Mouse (Mus musculus): Measurements from ENCODE around the gene Siae. TPM values are rescaled to one million over a fixed set of nuclear protein-coding genes. Genes with fewer than 3 reads are reported as not detected.

The Siae gene
- total RNA-seq, 2 experiments from 2014 or later, result 10.8 to 11.0 TPM

DNA sequence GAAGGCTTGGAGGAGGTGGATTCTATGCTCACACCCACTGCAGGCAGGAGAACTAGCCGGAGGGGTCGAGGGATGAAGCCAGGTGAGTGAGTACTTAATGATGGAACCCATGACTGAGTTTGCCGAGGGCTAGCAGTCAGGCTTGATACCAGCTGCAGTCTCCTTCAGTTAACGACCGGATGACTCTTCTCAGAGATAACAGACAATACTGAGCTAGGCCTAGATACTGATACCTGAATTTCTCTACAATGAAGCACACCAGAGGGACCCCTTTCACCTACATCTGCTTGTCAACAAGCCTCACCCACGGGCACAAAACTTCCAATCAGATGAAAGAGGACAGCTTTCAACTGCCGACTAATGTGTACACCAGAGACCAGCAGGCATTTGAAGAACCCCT, 110.5 kb downstream of the Siae start:
- ATAC-seq (replicated peaks; ENCODE audit: poor library complexity, severe bottlenecking), result no peak

DNA sequence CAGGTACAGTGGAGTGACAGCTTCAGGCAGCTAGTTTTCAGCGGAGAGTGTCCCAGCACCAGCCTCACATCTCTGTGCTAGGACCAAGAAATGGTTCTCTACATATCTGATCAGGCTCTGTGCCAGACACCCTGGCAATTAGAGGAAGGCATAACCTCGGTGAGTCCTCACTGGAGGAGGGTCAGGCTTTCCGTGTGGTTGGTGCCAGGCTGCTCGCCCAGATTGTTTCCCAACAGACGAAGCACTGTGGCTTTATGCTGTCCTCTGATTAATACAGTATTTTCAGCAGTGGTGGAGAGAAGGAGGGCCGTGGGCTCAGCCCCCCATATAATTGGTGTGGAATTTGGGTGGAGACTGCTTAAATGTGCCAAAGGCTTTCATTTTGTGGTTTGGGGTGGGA, 113.6 kb downstream of the Siae start, which contains the start of gene Panx3:
Panx3 (minus strand) TSS at position 121 of the 400 bp plus-strand sequence.
- peak; percentile 37; the same call in 1 of the 2 replicates for ATAC-seq (replicated peaks; ENCODE audit: poor library complexity, severe bottlenecking)

GRCm38 (mm10) chr9:37669678-37670077, 114.2 kb downstream of the Siae start:
- no peak for ATAC-seq (replicated peaks; ENCODE audit: poor library complexity, severe bottlenecking)

DNA sequence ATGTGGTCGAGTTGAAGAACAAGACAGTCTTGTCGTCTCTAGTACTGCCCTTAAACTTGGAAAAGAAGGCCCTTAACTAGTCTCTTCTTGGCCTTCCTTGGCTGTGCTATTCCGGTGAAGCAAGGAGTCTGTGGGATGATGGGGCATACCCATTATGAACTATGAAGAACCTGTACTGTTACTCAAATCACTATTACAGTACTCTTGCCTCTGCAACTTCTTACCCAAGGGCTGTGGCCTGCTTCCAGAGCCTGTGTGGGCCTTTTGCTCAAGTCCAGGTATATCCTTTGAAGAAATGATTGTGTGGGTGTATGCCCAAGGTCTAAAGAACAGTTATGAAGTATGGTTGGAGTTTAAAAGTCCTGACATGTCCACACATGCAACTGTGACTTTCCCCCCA, 114.8 kb downstream of the Siae start:
- ATAC-seq (replicated peaks; ENCODE audit: poor library complexity, severe bottlenecking), result no peak

- no peak for ATAC-seq (replicated peaks; ENCODE audit: poor library complexity, severe bottlenecking)
Observed at GRCm38 (mm10) chr9:37675287-37675686, 119.8 kb downstream of the Siae start.

DNA sequence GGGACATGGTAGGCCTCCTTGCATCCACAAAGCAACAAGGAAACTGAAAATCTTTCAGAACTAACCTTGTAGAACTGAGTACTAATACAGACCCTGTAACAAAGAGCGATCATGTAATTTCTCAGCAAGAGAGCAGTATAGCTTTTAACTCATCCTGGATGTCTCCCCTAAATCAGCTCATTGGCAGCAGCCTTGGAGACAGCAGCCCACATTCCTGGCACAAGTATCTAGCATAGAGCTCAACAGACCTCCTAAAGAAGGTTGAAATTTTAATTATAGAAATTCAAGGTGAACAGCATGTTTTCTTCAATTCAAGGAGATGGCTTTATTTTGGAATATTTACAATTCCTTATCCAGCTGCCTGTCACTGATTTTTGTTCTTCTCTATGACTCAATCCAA, 125.6 kb downstream of the Siae start:
- no peak for ATAC-seq (replicated peaks; ENCODE audit: poor library complexity, severe bottlenecking)

- ATAC-seq (replicated peaks; ENCODE audit: poor library complexity, severe bottlenecking), result no peak
Observed at GRCm38 (mm10) chr9:37687288-37687940, 131.9 kb downstream of the Siae start.

DNA sequence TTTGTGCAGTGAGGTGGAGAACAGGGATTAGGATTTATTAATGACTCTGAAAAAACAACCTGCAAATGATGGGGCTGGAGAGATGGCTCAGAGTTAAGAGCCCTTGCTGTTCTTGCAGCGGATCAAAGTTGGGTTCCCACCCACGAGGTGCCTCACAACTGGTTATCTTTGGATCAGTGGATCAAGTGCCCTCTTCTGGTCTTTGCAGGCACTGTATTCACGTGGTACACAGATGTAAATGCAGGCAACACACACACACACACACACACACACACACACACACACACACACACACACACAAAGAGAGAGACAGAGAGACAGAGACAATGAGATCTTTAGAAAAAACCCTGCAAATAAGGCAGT, 132.4 kb downstream of the Siae start:
- ATAC-seq (replicated peaks; ENCODE audit: poor library complexity, severe bottlenecking), result no peak

DNA sequence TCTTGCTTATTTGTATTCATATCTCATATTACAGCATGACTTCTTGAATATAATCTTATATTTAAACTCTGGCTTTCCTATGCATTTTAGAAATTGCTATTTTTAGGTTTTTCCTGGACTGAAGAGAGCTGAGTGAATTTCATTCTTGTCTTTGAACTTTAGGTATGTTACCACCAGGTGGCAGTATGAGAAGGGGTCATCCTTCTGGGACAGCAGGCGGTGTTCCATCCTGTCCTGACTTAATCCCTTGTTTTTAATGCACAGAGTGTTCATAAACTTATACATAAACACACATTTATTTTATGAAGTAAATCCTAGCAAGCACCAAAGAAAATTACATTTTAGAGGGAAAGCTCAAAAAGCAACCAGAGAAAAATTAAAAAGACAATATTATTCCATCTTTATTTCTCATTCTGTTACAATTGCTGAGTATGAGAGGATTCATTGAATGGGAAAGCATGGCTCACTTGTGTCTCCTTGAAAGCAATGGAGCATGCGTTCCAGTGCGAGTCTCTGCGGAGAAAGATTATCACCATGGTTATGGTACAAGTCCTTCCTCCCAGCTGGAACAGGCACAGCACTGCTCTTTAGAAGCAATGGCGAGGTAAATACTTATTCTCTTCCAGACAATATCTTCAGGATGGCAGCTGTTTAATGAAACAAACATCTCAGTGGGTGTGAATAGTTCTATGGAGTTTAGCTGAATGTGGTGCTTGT, 134.6 kb downstream of the Siae start:
- ATAC-seq (replicated peaks; ENCODE audit: poor library complexity, severe bottlenecking), result peak; percentile 42; the same call in 1 of the 2 replicates

Other genes with a start within 250 kb of the Siae start
- gene Ccdc15, start 207.3 kb upstream of the Siae start, total RNA-seq (2014; fragmentation: Nextera tagmentation), result 13.3 and 16.7 TPM in 2 replicates
- gene Ccdc15, start 207.3 kb upstream of the Siae start, total RNA-seq (2017), result 11.7 and 14.5 TPM in 2 replicates
- gene Hepacam, start 188.3 kb upstream of the Siae start, total RNA-seq (2014; fragmentation: Nextera tagmentation), result not detected in 2 replicates
- not detected in 2 replicates for gene Hepacam, start 188.3 kb upstream of the Siae start, total RNA-seq (2017)
- gene Robo4, start 153.8 kb upstream of the Siae start, total RNA-seq (2014; fragmentation: Nextera tagmentation), result 0.30 TPM in 1 of 2 replicates, not detected in the other
- gene Robo4, start 153.8 kb upstream of the Siae start, total RNA-seq (2017), result 0.04 TPM in 1 of 2 replicates, not detected in the other
- gene Robo3, start 122.5 kb upstream of the Siae start, total RNA-seq (2014; fragmentation: Nextera tagmentation), result 0.95 TPM in 1 of 2 replicates, not detected in the other
- 0.13 and 2.2 TPM in 2 replicates for gene Robo3, start 122.5 kb upstream of the Siae start, total RNA-seq (2017)
- 24.7 and 30.4 TPM in 2 replicates for gene Msantd2, start 66.4 kb upstream of the Siae start, total RNA-seq (2014; fragmentation: Nextera tagmentation)
- 20.6 and 31.1 TPM in 2 replicates for gene Msantd2, start 66.4 kb upstream of the Siae start, total RNA-seq (2017)
- not detected in 2 replicates for gene Esam, start 27.6 kb upstream of the Siae start, total RNA-seq (2014; fragmentation: Nextera tagmentation)
- not detected in 2 replicates for gene Esam, start 27.6 kb upstream of the Siae start, total RNA-seq (2017)
- gene Vsig2, start 16.4 kb upstream of the Siae start, total RNA-seq (2014; fragmentation: Nextera tagmentation), result 3.1 TPM in 1 of 2 replicates, not detected in the other
- not detected in 2 replicates for gene Vsig2, start 16.4 kb upstream of the Siae start, total RNA-seq (2017)
- gene Nrgn, start 2.8 kb upstream of the Siae start, total RNA-seq (2014; fragmentation: Nextera tagmentation), result 4.3 and 12.5 TPM in 2 replicates
- 1.2 and 1.9 TPM in 2 replicates for gene Nrgn, start 2.8 kb upstream of the Siae start, total RNA-seq (2017)
- gene Spa17, start 58.0 kb downstream of the Siae start, total RNA-seq (2014; fragmentation: Nextera tagmentation), result 1.3 and 2.4 TPM in 2 replicates
- gene Spa17, start 58.0 kb downstream of the Siae start, total RNA-seq (2017), result 1.2 and 2.2 TPM in 2 replicates
- gene Tbrg1, start 101.6 kb downstream of the Siae start, total RNA-seq (2014; fragmentation: Nextera tagmentation), result 21.5 and 29.7 TPM in 2 replicates
- 33.3 and 33.7 TPM in 2 replicates for gene Tbrg1, start 101.6 kb downstream of the Siae start, total RNA-seq (2017)
- gene Panx3, start 113.5 kb downstream of the Siae start, total RNA-seq (2014; fragmentation: Nextera tagmentation), result not detected in 2 replicates
- not detected in 2 replicates for gene Panx3, start 113.5 kb downstream of the Siae start, total RNA-seq (2017)
- not detected in 2 replicates for gene Olfr160, start 160.6 kb downstream of the Siae start, total RNA-seq (2014; fragmentation: Nextera tagmentation)
- not detected in 2 replicates for gene Olfr160, start 160.6 kb downstream of the Siae start, total RNA-seq (2017)
- gene Olfr874, start 189.4 kb downstream of the Siae start, total RNA-seq (2014; fragmentation: Nextera tagmentation), result not detected in 2 replicates
- gene Olfr874, start 189.4 kb downstream of the Siae start, total RNA-seq (2017), result not detected in 2 replicates
- not detected in 2 replicates for gene Olfr875, start 216.2 kb downstream of the Siae start, total RNA-seq (2014; fragmentation: Nextera tagmentation)
- not detected in 2 replicates for gene Olfr875, start 216.2 kb downstream of the Siae start, total RNA-seq (2017)
- not detected in 2 replicates for gene Olfr876, start 247.3 kb downstream of the Siae start, total RNA-seq (2014; fragmentation: Nextera tagmentation)
- gene Olfr876, start 247.3 kb downstream of the Siae start, total RNA-seq (2017), result not detected in 2 replicates

Measured in granulocyte monocyte progenitor cell, adult 5-6 weeks (primary cell).